ENCODE assay signal across 13 mouse cellular contexts in the genomic region with DNA sequence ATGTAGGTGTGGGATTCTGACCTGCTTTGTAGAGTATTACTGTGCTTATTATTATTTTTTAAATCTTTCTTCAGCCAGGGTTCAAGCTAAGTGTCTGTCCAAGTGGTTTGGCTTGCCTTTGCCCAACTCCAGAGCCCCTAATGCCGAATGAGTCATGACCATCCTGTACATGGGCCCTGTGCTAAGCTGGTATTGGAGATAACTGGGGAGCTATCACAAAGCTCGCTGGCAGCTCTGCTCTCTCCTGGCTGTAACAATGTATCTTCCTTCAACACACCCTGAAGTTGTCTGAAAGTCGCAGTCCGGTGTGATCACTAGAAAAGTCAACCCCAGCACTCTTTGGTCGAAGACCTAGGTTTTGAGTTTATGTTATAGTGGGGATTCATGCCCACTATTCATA.
"Had no signal": no experiment of that assay in that cellular context is flagged by ENCODE, and none has a peak within 500 bp of the region (broad histone marks: within the 10 kb centered on the region; RNA-seq: fewer than 3 reads in every experiment).

No protein-coding gene starts in this region.

- H3K9me3 ChIP-seq: kidney, embryonic 15.5 days; limb, embryonic 13.5 days; lung, embryonic 15.5 days; midbrain, embryonic 13.5 days; stomach, embryonic 15.5 days had no signal

- H3K4me1 ChIP-seq: kidney, embryonic 15.5 days; lung, embryonic 15.5 days; midbrain, embryonic 13.5 days; stomach, embryonic 15.5 days had no signal

- DNase-seq: kidney, adult 2 months; kidney, postnatal 14 days; lung, postnatal 14 days; right cerebral cortex, adult 18-20 months; thymus, adult 2 months; thymus, postnatal 25 days had no signal

- H3K9ac ChIP-seq: kidney, embryonic 15.5 days; limb, embryonic 13.5 days; lung, embryonic 15.5 days; midbrain, embryonic 13.5 days; stomach, embryonic 15.5 days had no signal

- H3K27ac ChIP-seq: kidney, embryonic 15.5 days; left cerebral cortex, adult 2 months; limb, embryonic 13.5 days; lung, embryonic 15.5 days; macrophage; midbrain, embryonic 13.5 days; stomach, embryonic 15.5 days had no signal

- H3K4me3 ChIP-seq: kidney, embryonic 15.5 days; left cerebral cortex, adult 2 months; limb, embryonic 13.5 days; lung, embryonic 15.5 days; midbrain, embryonic 13.5 days; stomach, embryonic 15.5 days had no signal

- H3K36me3 ChIP-seq: kidney, embryonic 15.5 days; limb, embryonic 13.5 days; lung, embryonic 15.5 days; midbrain, embryonic 13.5 days; stomach, embryonic 15.5 days had no signal

- H3K4me2 ChIP-seq: kidney, embryonic 15.5 days; limb, embryonic 13.5 days; lung, embryonic 15.5 days; midbrain, embryonic 13.5 days; stomach, embryonic 15.5 days had no signal

- H3K27me3 ChIP-seq: kidney, embryonic 15.5 days; limb, embryonic 13.5 days; lung, embryonic 15.5 days; midbrain, embryonic 13.5 days; stomach, embryonic 15.5 days had no signal

- ATAC-seq: midbrain, embryonic 13.5 days had no signal
